Mouse (Mus musculus) adrenal gland, adult (tissue): ENCODE measurements around the gene Bag2.
"Not testable (repeated sequence)": the region's sequence is repeated elsewhere in the genome, so short reads cannot be mapped to it uniquely, and the experiment has no call there.

ENCODE experiments used
- DNase-seq, 2 experiments: peaks; one replicate each; pipeline ENCODE4 v3.0.0; 2022 to 2023; ENCODE audit warnings: low spot score in 1 of 2; ENCODE audit not compliant: inconsistent age in 2 of 2

Gene Bag2

DNA sequence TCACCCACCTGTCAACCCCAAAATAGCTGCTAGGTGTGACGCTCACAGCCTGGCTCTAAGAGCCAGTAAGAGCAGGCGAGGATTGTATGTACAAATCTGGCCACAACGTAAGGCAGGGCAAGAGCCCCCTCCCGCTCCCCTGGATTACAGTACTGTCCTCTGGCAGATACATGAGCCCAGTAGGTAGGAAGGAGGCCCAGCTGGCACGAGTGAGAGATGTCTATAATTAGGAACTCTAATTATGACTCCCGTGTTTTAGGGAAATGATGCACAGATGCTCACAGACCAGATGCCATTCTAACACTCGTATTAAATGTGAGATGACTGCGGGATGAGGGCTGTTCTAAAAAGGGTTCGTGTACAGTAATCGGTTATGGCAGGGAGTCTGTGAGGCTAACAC is 6.3 kb downstream of the Bag2 start:
- no peak for DNase-seq

- not testable (repeated sequence) for DNase-seq
Observed at GRCm38 (mm10) chr1:33749709-33750108, 7.9 kb downstream of the Bag2 start.

GRCm38 (mm10) chr1:33749109-33749508 is 8.5 kb downstream of the Bag2 start:
- no peak for DNase-seq

DNA sequence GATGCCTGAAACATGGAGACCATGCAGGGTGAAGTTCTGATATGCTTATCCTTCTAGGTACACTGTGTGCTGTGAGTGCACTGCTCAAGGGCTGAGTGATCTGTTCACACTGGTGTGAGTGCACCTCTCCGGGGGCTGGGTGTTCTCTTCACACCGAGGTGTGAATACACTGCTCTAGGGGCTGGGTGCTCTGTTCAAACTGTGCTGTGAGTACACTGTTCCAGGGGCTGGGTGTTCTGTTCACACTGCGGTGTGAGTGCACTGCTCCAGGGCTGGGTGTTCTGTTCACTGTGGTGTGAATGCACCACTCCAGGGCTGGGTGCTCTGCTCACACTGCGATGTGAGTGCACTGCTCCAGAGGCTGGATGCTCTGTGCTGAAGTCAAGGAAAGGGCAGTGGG is 11.7 kb downstream of the Bag2 start:
- no peak for DNase-seq

- DNase-seq: not testable (repeated sequence)
Observed at GRCm38 (mm10) chr1:33744815-33745214, 12.8 kb downstream of the Bag2 start.

GRCm38 (mm10) chr1:33742903-33743302 is 14.7 kb downstream of the Bag2 start:
- DNase-seq: peak in 1 of 2 experiments; percentile 40

- DNase-seq: peak; percentile 66 to 91
Observed at GRCm38 (mm10) chr1:33739302-33739701, 18.3 kb downstream of the Bag2 start.

DNA sequence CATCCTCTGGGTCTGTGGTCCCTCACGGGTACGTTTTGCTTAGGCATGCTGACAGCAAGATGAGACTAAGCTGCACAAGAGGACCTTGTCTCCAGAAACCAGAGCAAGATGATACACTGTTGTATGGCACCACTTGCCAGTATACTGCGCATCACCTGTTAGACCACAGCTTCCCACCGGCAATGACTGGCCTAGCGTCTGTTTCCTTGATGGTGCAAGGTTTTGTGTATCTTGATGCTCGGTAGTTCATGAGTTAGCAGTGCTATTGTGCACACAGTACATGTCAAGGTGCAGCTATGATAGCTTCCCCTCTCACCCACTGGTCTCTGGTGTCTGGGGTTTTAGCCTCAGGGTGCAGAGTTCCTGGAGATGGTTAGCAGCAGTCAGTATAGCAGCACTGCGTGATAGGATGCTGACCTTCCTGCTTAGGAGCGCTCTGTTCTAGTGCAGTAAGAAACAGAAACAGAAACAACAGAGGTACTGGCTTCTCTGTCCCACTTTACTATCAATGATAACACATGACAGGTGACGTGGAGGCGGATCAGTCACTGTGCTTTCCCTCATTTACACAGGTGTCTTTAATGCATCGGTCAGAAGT is 18.8 kb downstream of the Bag2 start:
- no peak for DNase-seq

- DNase-seq: no peak
Observed at GRCm38 (mm10) chr1:33738281-33738680, 19.3 kb downstream of the Bag2 start.

GRCm38 (mm10) chr1:33734001-33734685 is 23.5 kb downstream of the Bag2 start:
- no peak for DNase-seq

DNA sequence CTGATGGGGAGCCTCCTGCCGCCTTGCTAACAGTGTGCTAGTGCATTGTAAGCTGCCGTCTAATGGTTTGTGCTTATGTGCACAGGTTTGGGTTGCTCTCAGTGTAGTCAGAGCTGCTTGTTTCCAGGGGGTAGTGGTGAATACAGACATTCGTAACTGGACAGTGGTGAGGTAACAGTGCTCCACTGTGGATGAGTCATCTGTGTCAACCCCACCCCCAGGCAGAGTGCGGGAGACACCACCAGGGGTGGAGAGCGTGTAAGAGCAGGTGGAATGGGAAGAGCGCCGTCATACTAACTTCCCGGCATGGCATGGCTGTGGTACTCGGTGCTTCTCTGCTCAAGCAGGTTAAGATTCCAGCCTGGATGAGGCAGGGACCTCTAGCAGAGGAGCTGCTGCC is 24.6 kb downstream of the Bag2 start:
- DNase-seq: no peak

DNA sequence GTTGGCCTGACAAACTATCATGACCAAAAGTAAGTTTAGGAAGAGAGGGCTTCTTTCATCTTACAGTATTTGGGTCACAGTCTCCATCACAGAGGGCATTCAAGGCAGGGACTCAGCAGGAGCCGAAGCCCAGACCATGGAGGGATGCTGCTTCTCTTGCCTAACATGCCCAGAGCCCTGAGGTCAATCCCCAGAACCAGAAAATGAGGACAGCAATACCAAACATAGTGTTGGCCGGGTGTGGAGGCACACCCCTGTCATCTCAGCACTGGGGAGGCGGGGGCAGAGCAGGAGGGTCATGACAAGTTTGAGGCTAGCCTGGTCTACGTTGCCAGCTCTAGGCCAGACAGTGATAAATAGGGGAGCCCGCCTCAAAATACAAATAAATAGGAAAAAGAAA is 32.5 kb downstream of the Bag2 start:
- DNase-seq: no peak

DNA sequence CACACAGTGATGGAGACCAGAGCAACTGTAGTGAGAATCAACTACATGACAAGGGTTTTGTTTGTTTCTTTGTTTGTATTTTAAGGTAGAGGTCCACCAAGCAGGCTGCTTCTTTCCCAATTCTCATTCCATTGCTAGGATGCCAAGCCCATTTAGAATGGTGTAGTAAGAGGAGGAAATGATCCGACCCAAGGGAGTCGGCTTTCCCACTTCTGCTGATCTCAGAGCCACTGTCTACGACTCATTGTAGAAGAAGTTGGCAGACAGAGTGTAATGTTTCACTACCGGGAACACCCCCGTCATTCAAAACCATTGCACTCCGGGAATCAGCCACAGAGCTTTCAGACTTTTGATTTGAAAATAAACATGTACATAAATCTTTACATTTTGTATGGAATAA is 33.1 kb downstream of the Bag2 start:
- no peak for DNase-seq

GRCm38 (mm10) chr1:33721020-33721419 is 36.6 kb downstream of the Bag2 start:
- no peak for DNase-seq

- DNase-seq: no peak
Observed at GRCm38 (mm10) chr1:33720231-33720630, 37.4 kb downstream of the Bag2 start.

- DNase-seq: peak; percentile 87 to 93
Observed at GRCm38 (mm10) chr1:33719733-33720225, 37.8 kb downstream of the Bag2 start, which contains the start of gene Rab23. Gene Rab23 (plus strand): TSS chr1:33719887.

DNA sequence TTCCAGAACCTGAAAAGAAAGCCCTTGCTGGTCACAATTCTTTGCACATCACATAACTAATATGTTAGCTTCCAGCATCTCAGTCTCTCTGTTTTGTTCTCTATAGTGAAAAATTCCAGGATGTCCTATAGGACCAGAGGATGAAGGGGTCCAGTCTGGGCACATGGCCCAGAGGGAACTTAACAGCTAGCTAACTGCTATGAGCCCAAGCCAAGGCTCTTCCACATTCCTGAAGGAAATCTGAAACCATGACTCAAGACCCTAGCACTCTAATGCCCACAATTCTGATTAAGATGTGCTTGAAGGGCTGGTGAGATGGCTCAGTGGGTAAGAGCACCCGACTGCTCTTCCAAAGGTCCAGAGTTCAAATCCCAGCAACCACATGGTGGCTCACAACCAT is 40.0 kb downstream of the Bag2 start:
- DNase-seq: no peak

DNA sequence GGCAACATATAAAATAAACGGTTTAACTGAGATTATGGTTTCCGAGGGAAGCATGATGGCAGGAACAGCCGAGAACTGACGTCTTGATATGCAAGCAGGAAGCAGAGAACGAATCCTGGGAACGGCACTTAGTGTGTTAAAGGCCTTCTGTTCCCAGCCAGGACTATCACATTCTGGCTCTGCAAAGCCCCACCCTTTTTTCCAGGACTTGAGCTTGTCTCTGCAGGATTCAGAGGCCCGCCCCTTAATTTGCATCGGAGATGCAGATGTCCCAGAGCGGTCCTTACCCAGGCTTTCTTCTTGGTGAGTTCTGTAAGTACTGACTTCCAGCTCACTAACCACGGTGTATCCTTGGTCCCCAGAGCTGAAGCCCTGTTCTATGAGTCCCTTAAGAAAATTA is 42.8 kb downstream of the Bag2 start:
- no peak for DNase-seq

DNA sequence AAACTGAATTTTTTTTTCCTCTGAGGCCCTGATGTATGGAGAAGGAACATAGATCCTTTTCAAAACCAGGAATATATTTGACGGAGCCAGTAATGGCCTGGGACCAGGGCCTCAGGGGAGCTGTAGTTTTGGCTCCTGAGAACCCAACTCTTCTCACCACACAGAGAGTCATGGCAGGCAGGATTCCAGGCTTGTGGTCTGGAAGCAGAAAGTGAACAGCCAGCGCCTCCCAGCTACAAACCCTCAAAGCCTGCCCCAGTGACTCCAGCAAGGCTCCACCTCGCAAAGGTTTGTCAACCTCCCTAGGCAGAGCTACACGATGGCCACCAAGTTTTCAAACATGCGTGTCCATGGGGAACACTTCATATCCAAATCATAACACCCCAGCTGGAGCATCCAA is 45.6 kb downstream of the Bag2 start:
- DNase-seq: no peak

DNA sequence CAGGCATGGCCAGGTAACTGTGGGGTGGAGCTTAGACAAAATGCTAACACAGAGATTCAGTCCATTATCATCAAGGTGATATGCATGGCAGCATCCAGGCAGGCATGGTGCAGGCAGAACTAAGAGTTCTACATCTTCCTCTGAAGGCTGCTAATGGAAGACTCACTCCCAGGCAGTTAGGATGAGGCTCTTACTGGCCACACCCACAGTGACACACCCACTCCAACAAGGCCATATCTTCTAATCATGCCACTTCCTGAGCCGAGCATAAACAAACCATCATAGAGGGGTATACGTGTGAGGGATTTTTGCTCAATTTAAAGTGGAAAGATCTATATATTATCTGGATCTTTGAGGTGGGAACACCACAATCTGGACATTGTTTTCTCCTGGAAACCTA is 48.0 kb downstream of the Bag2 start:
- DNase-seq: no peak

- no peak for DNase-seq
Observed at GRCm38 (mm10) chr1:33701244-33701643, 56.4 kb downstream of the Bag2 start.

DNA sequence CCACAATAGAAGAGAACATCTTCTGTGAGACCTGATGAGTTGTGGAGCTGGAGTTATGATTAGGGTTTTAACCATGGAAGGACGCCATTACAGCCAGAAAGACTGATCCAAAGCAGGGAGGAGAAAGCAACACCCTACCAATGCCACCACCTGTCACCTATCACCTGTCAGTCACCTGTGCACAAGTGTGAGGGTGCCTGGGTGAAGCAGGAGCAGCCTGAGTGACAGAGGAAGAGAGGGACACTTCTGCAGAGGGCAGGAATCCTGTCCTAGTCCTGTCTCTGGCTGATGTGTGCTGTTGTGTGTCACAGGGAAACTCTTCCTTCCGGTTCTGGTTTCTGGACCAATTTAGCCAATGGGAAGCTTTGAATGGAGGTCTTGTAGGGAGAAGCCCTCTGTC is 61.6 kb downstream of the Bag2 start:
- DNase-seq: no peak
